10 mouse cellular contexts compared by ENCODE assay signal in the genomic region with DNA sequence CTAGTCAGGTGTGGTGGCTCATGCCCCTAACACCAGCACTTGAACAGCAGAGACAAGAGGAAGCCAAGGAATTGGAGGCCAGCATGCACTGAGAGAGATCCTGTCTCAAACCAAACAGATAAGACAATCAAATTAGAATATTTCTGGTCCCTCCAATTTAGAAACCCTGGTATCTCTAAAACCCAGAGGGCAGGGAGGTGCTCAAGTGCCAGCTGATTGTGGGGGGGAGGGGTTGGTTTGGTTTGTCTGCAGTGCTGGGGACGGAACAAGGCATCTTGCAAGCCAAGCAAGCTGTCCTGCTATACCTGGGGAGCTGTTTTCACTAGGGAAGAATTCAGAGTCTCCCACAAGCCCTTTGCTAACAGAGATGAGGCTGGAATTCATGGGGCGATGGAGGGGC. TPM values are rescaled to one million over a fixed set of nuclear protein-coding genes. Genes with fewer than 3 reads are reported as not detected.
DNase-seq lines count a peak whose midpoint lies in the region; ATAC-seq and TF ChIP-seq lines count a peak whose summit lies in the region.
"Had no signal": no experiment of that assay in that cellular context is flagged by ENCODE, and none has a peak within 500 bp of the region (broad histone marks: within the 10 kb centered on the region; RNA-seq: fewer than 3 reads in every experiment).

No protein-coding gene starts in this region.

- H3K9ac ChIP-seq in lung, embryonic 14.5 days = no peak overlapping the region
- H3K9ac ChIP-seq in embryonic facial prominence, embryonic 14.5 days (ENCODE audit: low read depth, low read length) = no peak overlapping the region
- H3K9ac ChIP-seq in hindbrain, embryonic 16.5 days (ENCODE audit: low read depth, low read length) = no peak overlapping the region
- H3K9ac ChIP-seq in neural tube, embryonic 15.5 days (replicated peaks) = 0 out of 2 replicates have a peak overlapping the region, but pooled peaks have one; percentile 10

- WGBS in lung, embryonic 14.5 days = 64% methylated on average over 2 of the region's 2 CpGs
- 55% methylated on average over 2 of the region's 2 CpGs for WGBS in embryonic facial prominence, embryonic 14.5 days
- WGBS in hindbrain, embryonic 16.5 days = 35% methylated on average over 2 of the region's 2 CpGs
- 53% methylated on average over 2 of the region's 2 CpGs for WGBS in neural tube, embryonic 15.5 days

- DNase-seq in lung, embryonic 14.5 days = no peak
- no peak for DNase-seq in lung, postnatal 10 days
- DNase-seq in embryonic facial prominence, embryonic 14.5 days (ENCODE audit: low spot score) = no peak
- DNase-seq in left cerebral cortex, adult 11 months (ENCODE audit: low spot score) = no peak
- DNase-seq in left cerebral cortex, adult 8-10 months (ENCODE audit: low spot score in 2 of 2) = no peak
- DNase-seq: kidney, adult 9 months had no signal

- no peak for TF ChIP-seq CTCF in lung, embryonic 14.5 days (IDR thresholded peaks at IDR 0.05; ENCODE audit: low read depth)

- peak overlapping the region; percentile 21; the same call in 1 of the 2 replicates for H3K27ac ChIP-seq in lung, embryonic 14.5 days (ENCODE audit: low read depth)
- no peak overlapping the region; the same call in 1 of the 2 replicates for H3K27ac ChIP-seq in embryonic facial prominence, embryonic 14.5 days (replicated peaks; ENCODE audit: low read depth, low read length)
- H3K27ac ChIP-seq in hindbrain, embryonic 16.5 days (ENCODE audit: low read depth, low read length) = peak overlapping the region; percentile 21; the same call in 1 of the 2 replicates
- peak overlapping the region; percentile 28; the same call in 1 of the 2 replicates for H3K27ac ChIP-seq in neural tube, embryonic 15.5 days (replicated peaks)
- H3K27ac ChIP-seq: left cerebral cortex, adult 2 months had no signal

- no peak for ATAC-seq in lung, embryonic 14.5 days (ENCODE audit: insufficient read depth)
- no peak for ATAC-seq in embryonic facial prominence, embryonic 14.5 days (ENCODE audit: low read depth)
- ATAC-seq in hindbrain, embryonic 16.5 days = no peak
- ATAC-seq in neural tube, embryonic 15.5 days (ENCODE audit: low FRiP score) = no peak
- ATAC-seq: Patski had no signal

- no peak overlapping the region for H3K4me3 ChIP-seq in lung, embryonic 14.5 days (ENCODE audit: low read depth, low read length)
- no peak overlapping the region for H3K4me3 ChIP-seq in embryonic facial prominence, embryonic 14.5 days (ENCODE audit: low read depth, low read length)
- H3K4me3 ChIP-seq in hindbrain, embryonic 16.5 days (ENCODE audit: low read length) = no peak overlapping the region
- H3K4me3 ChIP-seq in neural tube, embryonic 15.5 days (replicated peaks) = no peak overlapping the region
- H3K4me3 ChIP-seq: left cerebral cortex, adult 2 months had no signal

- H3K27me3 ChIP-seq in lung, embryonic 14.5 days (ENCODE audit: insufficient read depth, low read length) = no peaks in the 10 kb centered on the region
- no peaks in the 10 kb centered on the region for H3K27me3 ChIP-seq in embryonic facial prominence, embryonic 14.5 days (replicated peaks; ENCODE audit: control insufficient read depth, insufficient read depth, low read length)
- H3K27me3 ChIP-seq in hindbrain, embryonic 16.5 days (replicated peaks; ENCODE audit: control insufficient read depth, insufficient read depth, low read length) = no peaks in the 10 kb centered on the region
- no peaks in the 10 kb centered on the region for H3K27me3 ChIP-seq in neural tube, embryonic 15.5 days (replicated peaks)
- H3K27me3 ChIP-seq: Patski had no signal

- peaks cover 32% of the 10 kb centered on the region for H3K36me3 ChIP-seq in lung, embryonic 14.5 days (ENCODE audit: insufficient read depth)
- peaks cover 39% of the 10 kb centered on the region for H3K36me3 ChIP-seq in embryonic facial prominence, embryonic 14.5 days (ENCODE audit: control insufficient read depth, insufficient read depth, low read length)
- H3K36me3 ChIP-seq in hindbrain, embryonic 16.5 days (ENCODE audit: control insufficient read depth, insufficient read depth, low read length) = peaks cover 5% of the 10 kb centered on the region; the same call in 1 of the 2 replicates
- H3K36me3 ChIP-seq in neural tube, embryonic 15.5 days = peaks cover 7% of the 10 kb centered on the region

- H3K4me1 ChIP-seq in lung, embryonic 14.5 days (ENCODE audit: insufficient read depth) = peaks cover 5% of the 10 kb centered on the region; the same call in 1 of the 2 replicates
- H3K4me1 ChIP-seq in embryonic facial prominence, embryonic 14.5 days (ENCODE audit: control insufficient read depth, insufficient read depth, low read length) = peaks cover 20% of the 10 kb centered on the region
- H3K4me1 ChIP-seq in hindbrain, embryonic 16.5 days (ENCODE audit: control insufficient read depth, insufficient read depth, low read depth, low read length) = peaks cover 56% of the 10 kb centered on the region
- H3K4me1 ChIP-seq in neural tube, embryonic 15.5 days = peaks cover 91% of the 10 kb centered on the region

- no peak overlapping the region for H3K4me2 ChIP-seq in lung, embryonic 14.5 days
- 0 out of 2 replicates have a peak overlapping the region, but pooled peaks have one; percentile 3 for H3K4me2 ChIP-seq in embryonic facial prominence, embryonic 14.5 days (ENCODE audit: low read depth, low read length)
- no peak overlapping the region for H3K4me2 ChIP-seq in hindbrain, embryonic 16.5 days (ENCODE audit: low read length)
- peak overlapping the region; percentile 23 for H3K4me2 ChIP-seq in neural tube, embryonic 15.5 days

- no peaks in the 10 kb centered on the region for H3K9me3 ChIP-seq in lung, embryonic 14.5 days (ENCODE audit: low read depth, low read length)
- no peaks in the 10 kb centered on the region for H3K9me3 ChIP-seq in embryonic facial prominence, embryonic 14.5 days (ENCODE audit: control insufficient read depth, low read length)
- H3K9me3 ChIP-seq in hindbrain, embryonic 16.5 days (ENCODE audit: control insufficient read depth, low read length) = no peaks in the 10 kb centered on the region
- no peaks in the 10 kb centered on the region for H3K9me3 ChIP-seq in neural tube, embryonic 15.5 days (replicated peaks)

RNA-seq across cellular contexts. Expression of a gene that starts 15.5 kb away (rescaled TPM):
- polyA plus RNA-seq in lung, embryonic 14.5 days (2014; fragmentation: Nextera tagmentation; extraction: Ambion mirVana) = 38.4 and 40.4 TPM in 2 replicates
- polyA plus RNA-seq in embryonic facial prominence, embryonic 14.5 days (2014; fragmentation: Nextera tagmentation; extraction: Ambion mirVana) = 32.9 and 36.9 TPM in 2 replicates
- 19.7 and 23.8 TPM in 2 replicates for polyA plus RNA-seq in hindbrain, embryonic 16.5 days (2015; fragmentation: Nextera tagmentation; extraction: Ambion mirVana)
- polyA plus RNA-seq in neural tube, embryonic 15.5 days (2015; fragmentation: Nextera tagmentation; extraction: Ambion mirVana) = 22.5 and 26.0 TPM in 2 replicates
- 100 to 1,000 TPM; 112 to 134 (median 116) TPM for total RNA-seq in left cerebral cortex, adult 8-10 months (2022)

Comparison
In these comparisons a context has a peak if more than half of its experiments do, and no peak if none do; other contexts are left out.
1. H3K4me2 ChIP-seq: peak in embryonic facial prominence, embryonic 14.5 days (single experiment) and neural tube, embryonic 15.5 days (single experiment); none in lung, embryonic 14.5 days (single experiment) and hindbrain, embryonic 16.5 days (single experiment).